Mouse (Mus musculus) ES-Bruce4 (cell line): Measurements from ENCODE around the gene Nsun4. TPM values are rescaled to one million over a fixed set of nuclear protein-coding genes. Genes with fewer than 3 reads are reported as not detected.

Source experiments
- H3K27ac ChIP-seq: 2 replicates; pipeline ENCODE4 v1.5.1; 2012; ENCODE audit warnings: low read length, inconsistent platforms; ENCODE audit not compliant: insufficient read depth
- H3K27me3 ChIP-seq: 2 replicates; pipeline ENCODE4 v1.6.1; 2012; ENCODE audit warnings: mild to moderate bottlenecking, low read length, inconsistent platforms; ENCODE audit not compliant: control insufficient read depth, poor library complexity, insufficient read depth, severe bottlenecking
- H3K36me3 ChIP-seq: 2 replicates; pipeline ENCODE4 v1.6.1; 2012; ENCODE audit warnings: inconsistent platforms, mild to moderate bottlenecking, low read length, moderate library complexity; ENCODE audit not compliant: control insufficient read depth, poor library complexity, insufficient read depth, severe bottlenecking
- H3K4me1 ChIP-seq: one replicate; pipeline ENCODE4 v1.8.1; 2011; ENCODE audit warnings: low read length; ENCODE audit not compliant: control insufficient read depth, insufficient read depth
- H3K4me3 ChIP-seq: 2 replicates; pipeline ENCODE4 v1.5.1; 2011; ENCODE audit warnings: low read depth, mild to moderate bottlenecking, low read length
- H3K9ac ChIP-seq: 2 replicates; pipeline ENCODE4 v1.6.1; 2012; ENCODE audit warnings: low read depth, mild to moderate bottlenecking, inconsistent platforms; ENCODE audit not compliant: poor library complexity, severe bottlenecking
- H3K9me3 ChIP-seq: replicated peaks from 2 replicates; pipeline ENCODE4 v1.6.1; 2012; ENCODE audit warnings: mild to moderate bottlenecking, low read length, inconsistent platforms; ENCODE audit not compliant: control insufficient read depth, poor library complexity, insufficient read depth, severe bottlenecking
- CTCF ChIP-seq: IDR thresholded peaks from one replicate; pipeline ENCODE4 v1.8.1; 2011; ENCODE audit warnings: low read depth, low read length
- EP300 ChIP-seq: IDR thresholded peaks from 2 replicates; pipeline ENCODE4 v1.6.1; 2011; ENCODE audit warnings: low read depth, low read length; ENCODE audit not compliant: insufficient read depth
- POLR2A ChIP-seq: IDR thresholded peaks from one replicate; pipeline ENCODE4 v1.8.1; 2011; ENCODE audit warnings: low read length; ENCODE audit not compliant: insufficient read depth
- polyA plus RNA-seq: library from polyadenylated mRNA; stranded (reverse); fragments of >200 nt; gene quantifications from 2 replicates; pipeline ENCODE4 v1.2.4, GENCODE M21; 2011; ENCODE audit warnings: low read depth; ENCODE audit not compliant: missing spikeins, insufficient read depth, insufficient read length

Gene Nsun4
- polyA plus RNA-seq, 1 experiment, result 14.4 TPM

DNA sequence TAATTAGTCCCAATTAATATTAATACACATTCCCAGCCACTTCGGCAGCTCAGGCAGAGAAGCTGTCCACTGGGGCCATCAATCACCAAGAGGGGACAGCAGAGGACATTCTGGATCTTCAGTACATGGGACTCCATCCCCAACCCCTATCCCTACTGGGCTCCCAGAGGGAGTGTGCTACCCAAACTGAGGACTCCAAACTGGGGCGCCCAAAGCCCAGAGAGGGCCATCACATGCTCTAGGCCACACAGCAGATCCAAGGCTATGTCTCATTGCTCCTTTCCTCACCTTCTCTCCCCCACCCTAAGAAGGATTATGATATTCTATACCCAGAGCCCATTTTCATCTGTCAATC lies 58.3 kb downstream of the Nsun4 start:
- no peak overlapping the region for H3K4me3 ChIP-seq
- no peak overlapping the region for H3K9ac ChIP-seq
- TF ChIP-seq POLR2A (no peak), EP300 (no peak), CTCF (no peak)
- H3K27ac ChIP-seq, result no peak overlapping the region
- H3K36me3 ChIP-seq, result no peaks in the 10 kb centered on the region
- H3K4me1 ChIP-seq, result no peaks in the 10 kb centered on the region
- H3K9me3 ChIP-seq, result no peaks in the 10 kb centered on the region; the same call in 1 of the 2 replicates
- no peaks in the 10 kb centered on the region for H3K27me3 ChIP-seq

DNA sequence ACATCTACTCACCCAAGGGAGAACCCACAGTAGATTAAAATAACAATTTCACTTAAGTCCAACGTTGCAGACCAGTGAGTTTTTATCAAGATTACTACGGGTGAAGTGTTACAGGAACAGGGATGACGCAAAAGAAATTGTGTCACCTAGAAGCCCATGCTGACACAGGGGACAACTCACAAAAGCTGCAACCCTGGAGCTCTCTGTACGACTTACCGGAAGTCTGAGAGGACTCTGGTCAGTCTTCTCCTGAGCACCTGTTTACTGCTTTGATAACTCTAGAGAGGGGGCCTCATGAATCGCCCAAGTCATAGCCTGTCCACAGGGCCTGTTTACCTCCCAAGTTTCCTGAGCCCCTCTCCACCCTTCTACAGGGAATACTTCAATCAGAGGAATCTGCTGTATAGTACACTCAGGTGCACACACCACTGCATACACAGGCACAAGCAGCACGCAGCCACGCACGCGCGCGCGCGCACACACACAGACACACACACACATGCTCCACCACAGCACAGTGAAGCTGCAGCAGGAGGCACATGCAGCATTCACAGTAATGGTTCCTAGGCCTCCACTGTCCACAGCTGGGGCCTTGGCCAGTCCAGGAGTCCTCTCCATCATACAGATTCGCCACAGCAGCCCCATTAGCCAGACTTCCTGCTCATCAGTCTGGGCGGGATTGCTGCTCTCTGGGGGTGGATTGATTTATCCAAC lies 58.9 kb downstream of the Nsun4 start:
- no peak for TF ChIP-seq EP300
- TF ChIP-seq POLR2A, result no peak
- no peak for TF ChIP-seq CTCF
- no peak overlapping the region for H3K4me3 ChIP-seq

DNA sequence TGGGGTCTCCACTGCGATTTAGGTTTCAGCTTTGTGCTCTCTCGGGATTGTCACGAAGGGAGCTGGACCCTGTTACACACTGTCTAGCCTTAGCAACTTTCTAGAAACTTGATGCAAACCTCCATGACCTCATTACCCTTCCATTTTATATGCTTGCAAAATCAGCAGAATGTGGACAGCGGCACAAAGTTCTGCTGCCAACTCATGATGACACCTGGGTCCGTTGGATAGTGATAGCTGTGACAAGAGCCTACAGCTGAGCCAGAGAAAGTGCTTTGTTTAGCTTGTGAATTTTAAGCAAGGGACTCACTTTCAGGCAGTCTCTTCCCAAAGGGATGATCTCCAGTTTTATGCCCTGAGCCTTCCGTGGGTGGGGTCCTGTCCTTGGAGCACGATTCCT lies 64.3 kb downstream of the Nsun4 start:
- H3K9ac ChIP-seq, result no peak overlapping the region
- H3K36me3 ChIP-seq, result no peaks in the 10 kb centered on the region
- no peaks in the 10 kb centered on the region; the same call in 1 of the 2 replicates for H3K9me3 ChIP-seq
- H3K27ac ChIP-seq, result no peak overlapping the region
- H3K27me3 ChIP-seq, result no peaks in the 10 kb centered on the region
- TF ChIP-seq EP300 (no peak), CTCF (no peak), POLR2A (no peak)
- H3K4me3 ChIP-seq, result no peak overlapping the region
- no peaks in the 10 kb centered on the region for H3K4me1 ChIP-seq

More for the DNA sequence above, 58.9 kb downstream of the Nsun4 start:
- Histone ChIP-seq H3K9ac (no peak overlapping the region), H3K9me3 (no peaks in the 10 kb centered on the region; the same call in 1 of the 2 replicates), H3K4me1 (no peaks in the 10 kb centered on the region), H3K27ac (no peak overlapping the region), H3K36me3 (no peaks in the 10 kb centered on the region), H3K27me3 (no peaks in the 10 kb centered on the region)

DNA sequence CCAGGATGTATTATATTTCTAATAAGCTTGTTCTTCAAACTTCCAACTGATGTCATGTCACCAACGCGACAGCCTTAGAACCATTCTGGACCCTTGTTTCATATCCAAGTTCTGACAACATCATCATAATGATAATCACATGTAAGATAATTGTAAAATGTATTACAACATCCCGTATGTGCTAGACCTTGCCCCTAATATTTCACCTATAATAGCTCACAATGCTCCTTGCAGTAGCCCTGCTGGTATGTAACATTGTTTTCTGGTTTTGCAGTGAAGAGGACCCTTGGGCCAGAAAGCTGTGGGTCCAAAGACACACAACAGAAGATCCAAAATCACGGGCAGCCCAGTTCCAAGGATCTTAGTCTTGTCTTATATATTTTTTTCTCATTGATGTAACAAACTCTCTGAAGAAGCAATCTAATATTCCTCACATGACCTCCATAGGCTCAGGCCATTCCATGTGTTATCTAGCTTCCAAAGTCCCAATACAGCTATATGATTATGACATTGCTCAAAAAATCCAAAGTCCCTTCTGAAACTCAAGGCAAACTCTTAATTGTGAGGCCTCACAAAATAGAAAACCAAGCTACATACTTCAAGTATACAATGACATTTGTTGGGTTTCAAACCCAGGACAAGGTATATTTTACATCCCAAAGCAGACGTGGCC lies 65.7 kb downstream of the Nsun4 start:
- H3K9me3 ChIP-seq, result no peaks in the 10 kb centered on the region
- no peak overlapping the region for H3K4me3 ChIP-seq
- TF ChIP-seq CTCF (no peak), POLR2A (no peak), EP300 (no peak)
- no peak overlapping the region for H3K9ac ChIP-seq
- no peaks in the 10 kb centered on the region for H3K27me3 ChIP-seq
- no peaks in the 10 kb centered on the region for H3K36me3 ChIP-seq
- H3K27ac ChIP-seq, result no peak overlapping the region
- H3K4me1 ChIP-seq, result no peaks in the 10 kb centered on the region

DNA sequence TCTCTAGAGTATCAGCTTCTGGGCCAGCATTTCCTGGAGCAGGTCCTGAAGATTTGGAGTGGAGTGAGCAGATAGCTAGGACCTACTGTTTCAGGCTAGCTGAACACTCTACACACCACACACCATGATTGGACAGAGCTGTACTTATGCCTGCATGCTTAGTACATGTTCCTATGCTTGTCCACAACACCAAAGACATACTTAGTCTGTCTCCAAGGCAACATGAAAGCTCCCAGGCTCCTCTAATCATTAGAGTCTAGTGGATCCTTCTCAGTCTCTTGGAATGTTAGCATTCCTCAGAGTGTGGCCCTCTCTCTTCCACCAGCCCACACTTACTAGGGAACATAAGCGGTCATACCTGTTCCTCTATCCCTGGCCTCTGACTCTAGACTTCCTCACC lies 66.2 kb downstream of the Nsun4 start:
- Histone ChIP-seq H3K4me3 (no peak overlapping the region), H3K27me3 (no peaks in the 10 kb centered on the region), H3K4me1 (no peaks in the 10 kb centered on the region), H3K36me3 (no peaks in the 10 kb centered on the region), H3K9ac (no peak overlapping the region), H3K9me3 (no peaks in the 10 kb centered on the region), H3K27ac (no peak overlapping the region)
- TF ChIP-seq CTCF (no peak), POLR2A (no peak), EP300 (no peak)

DNA sequence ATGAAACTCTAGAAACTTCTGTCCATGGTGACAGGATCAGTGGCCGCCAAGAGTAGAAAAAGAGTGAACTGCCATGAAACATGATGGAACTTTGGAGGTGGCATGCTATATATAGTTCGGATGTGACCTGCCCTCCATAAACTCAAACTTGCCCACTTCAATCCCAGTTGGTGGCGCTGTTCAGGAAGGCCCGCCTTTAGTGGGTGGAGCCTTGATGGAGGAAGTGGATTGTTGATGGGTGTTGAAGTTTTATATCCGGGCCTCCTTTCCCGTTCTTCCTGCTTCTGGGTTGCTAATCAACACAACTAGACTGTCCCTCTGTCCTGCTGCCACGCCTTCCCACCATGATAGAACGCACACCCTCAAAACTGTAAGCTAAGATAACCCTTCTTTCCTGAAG lies 68.7 kb downstream of the Nsun4 start:
- H3K27ac ChIP-seq, result no peak overlapping the region
- H3K9ac ChIP-seq, result 0 out of 2 replicates have a peak overlapping the region, but pooled peaks have one; percentile 47
- H3K27me3 ChIP-seq, result no peaks in the 10 kb centered on the region
- no peaks in the 10 kb centered on the region for H3K4me1 ChIP-seq
- no peaks in the 10 kb centered on the region for H3K9me3 ChIP-seq
- no peaks in the 10 kb centered on the region for H3K36me3 ChIP-seq
- TF ChIP-seq POLR2A, result no peak
- TF ChIP-seq CTCF, result peak; percentile 46
- H3K4me3 ChIP-seq, result peak overlapping the region; percentile 27; the same call in 1 of the 2 replicates
